Mouse (Mus musculus): ENCODE measurements around the gene Kcnmb2.

Gene Kcnmb2

DNA sequence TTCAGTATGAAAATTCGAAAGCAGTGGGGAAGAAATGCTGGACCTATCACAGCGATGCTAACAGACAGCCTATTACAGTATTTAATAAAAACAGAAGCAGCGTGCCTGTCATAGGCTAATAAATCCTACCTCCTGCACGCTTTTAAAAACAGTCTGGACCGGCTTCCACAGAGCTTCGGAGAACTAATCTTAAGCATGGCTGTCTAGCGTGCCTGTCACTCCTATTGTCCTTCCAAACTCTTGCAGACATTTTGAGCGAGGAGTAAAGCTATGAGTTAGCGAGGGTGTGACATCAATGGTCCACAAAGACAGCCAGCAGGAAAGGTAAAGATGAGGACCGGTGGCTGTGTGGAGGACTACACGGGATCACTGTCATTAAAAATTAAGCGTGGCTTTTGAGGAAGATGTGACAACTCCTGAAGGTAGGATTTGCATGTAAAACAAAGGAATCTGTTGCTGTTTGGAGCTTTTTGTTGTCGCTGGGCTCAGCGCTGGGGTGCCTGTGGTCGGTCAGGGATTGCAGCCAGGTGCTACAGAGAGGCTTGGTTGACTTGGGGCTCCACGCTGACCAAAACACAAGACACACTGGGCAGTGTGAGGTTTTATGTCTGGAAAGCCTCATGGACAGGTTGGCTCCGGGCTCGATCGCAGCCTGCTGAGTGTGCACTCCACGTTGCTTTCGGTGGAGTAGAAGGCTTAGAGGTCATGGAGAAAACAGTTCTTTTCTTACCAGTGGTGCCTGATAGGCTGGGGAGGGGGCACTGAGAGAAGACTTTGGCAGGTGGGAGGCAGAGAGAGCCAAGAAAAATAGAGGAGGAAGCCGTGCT lies at the start of gene Kcnmb2:
Gene Kcnmb2 (plus strand): TSS at position 4 of the 827 bp plus-strand sequence.
- DNase-seq (ENCODE audit: extremely low read depth, low read depth, low spot score) = no peak

GRCm38 (mm10) chr3:31863522-31863921 lies 38.8 kb upstream of the Kcnmb2 start:
- DNase-seq (ENCODE audit: extremely low read depth, low read depth, low spot score) = no peak

DNA sequence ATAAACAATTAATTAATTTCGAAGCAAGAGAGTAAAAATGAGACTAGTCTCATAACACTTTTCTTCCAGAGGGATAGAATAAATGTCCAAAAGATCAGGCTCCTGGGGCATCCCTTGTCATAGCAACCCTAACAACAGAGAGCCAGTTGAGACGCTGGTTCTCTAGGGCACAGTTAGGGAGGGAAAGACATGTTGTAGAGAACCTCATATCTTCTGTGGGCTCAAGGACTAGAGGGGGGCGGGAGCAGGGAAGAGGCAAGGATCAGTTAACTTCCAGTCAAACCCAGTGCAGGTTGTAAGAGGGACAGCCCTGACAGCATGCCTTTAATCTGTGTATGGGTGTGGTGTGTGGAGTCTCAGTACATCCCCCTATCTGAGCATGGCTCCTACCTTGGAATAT lies 38.2 kb upstream of the Kcnmb2 start:
- no peak for DNase-seq (ENCODE audit: extremely low read depth, low read depth, low spot score)

GRCm38 (mm10) chr3:31871461-31871860 lies 30.8 kb upstream of the Kcnmb2 start:
- no peak for DNase-seq (ENCODE audit: extremely low read depth, low read depth, low spot score)

GRCm38 (mm10) chr3:31882621-31883131 lies 19.6 kb upstream of the Kcnmb2 start:
- DNase-seq (ENCODE audit: extremely low read depth, low read depth, low spot score) = no peak

DNA sequence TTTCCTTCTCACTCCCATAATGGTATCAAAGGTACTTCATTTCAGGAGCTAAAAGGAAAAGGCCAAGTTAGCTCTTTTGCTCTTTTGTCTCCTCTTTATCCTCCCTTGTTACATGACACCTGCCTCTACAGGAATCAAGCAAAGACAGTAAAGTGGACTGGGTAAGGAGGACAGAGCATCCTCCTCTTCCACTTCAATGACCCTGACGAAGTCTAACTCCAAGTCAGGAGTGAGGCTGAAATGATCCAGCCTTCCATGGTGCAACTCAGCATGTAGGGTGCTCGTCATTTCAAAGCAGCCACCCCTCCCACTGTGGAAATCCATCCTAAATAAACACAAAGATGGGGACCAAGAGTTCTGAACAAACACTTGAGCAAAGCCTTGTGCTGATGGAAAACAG lies 9.7 kb upstream of the Kcnmb2 start:
- no peak for DNase-seq (ENCODE audit: extremely low read depth, low read depth, low spot score)

DNA sequence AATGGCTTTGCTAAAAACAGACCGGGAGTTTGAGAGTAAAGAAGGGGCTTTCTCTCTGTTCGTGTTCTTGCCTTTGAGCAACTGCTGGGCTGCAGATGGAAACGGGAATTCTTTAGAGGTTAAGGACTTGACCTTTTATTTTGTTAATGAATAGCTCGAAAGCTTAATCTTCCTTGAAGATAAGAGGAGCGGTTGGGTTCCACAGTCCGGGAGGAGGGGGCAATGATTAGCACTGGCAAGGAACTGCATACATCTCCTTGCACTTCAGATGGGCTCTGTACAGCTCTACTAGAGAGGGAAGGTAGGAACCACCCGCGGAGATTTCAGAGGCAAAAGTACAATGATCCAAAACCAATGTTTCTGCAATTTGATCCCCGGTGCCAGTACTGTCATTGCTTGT lies 1.2 kb downstream of the Kcnmb2 start:
- DNase-seq (ENCODE audit: extremely low read depth, low read depth, low spot score) = no peak

GRCm38 (mm10) chr3:31904156-31904555 lies 1.8 kb downstream of the Kcnmb2 start:
- DNase-seq (ENCODE audit: extremely low read depth, low read depth, low spot score) = no peak

GRCm38 (mm10) chr3:31911168-31911567 lies 8.9 kb downstream of the Kcnmb2 start:
- DNase-seq (ENCODE audit: extremely low read depth, low read depth, low spot score) = no peak

DNA sequence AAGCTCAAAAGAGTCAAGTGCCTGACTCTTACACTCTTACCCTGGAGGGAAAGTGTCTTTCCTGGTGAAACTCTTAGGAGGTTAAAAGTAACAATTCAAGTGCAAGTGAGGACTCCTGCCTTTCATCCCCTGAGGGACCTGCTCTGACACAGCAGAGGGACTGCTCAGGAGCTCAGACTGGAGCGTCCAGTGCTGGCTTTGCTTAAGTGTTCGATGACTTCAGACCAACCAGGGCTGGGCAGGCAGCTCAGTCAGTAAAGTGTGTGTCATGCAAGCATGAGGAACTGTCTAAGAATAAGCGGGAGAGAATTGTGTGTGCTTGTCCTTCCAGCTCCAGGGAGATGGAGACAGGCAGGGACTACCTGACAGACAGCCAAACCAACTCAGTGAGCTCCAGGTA lies 9.4 kb downstream of the Kcnmb2 start:
- DNase-seq (ENCODE audit: extremely low read depth, low read depth, low spot score) = no peak

DNA sequence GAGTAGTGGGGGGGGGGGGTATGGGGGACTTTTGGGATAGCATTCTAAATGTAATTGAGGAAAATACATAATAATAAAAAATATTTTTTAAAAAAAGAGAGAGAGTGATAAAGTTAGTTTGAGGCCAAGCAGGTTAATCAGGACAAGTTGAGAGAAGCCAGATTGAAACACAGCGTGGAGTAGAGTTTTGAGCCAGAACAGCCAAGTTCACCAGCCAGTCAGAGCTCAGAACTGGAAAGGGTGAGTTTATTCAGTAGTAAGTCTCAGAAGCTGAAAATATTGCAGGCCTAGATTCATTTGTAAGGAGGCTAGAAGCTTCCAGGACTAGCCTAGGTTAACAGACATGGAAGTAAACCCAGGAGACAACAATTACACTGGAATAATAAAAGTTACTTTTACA lies 26.2 kb downstream of the Kcnmb2 start:
- no peak for DNase-seq (ENCODE audit: extremely low read depth, low read depth, low spot score)

GRCm38 (mm10) chr3:31934704-31935103 lies 32.4 kb downstream of the Kcnmb2 start:
- no peak for DNase-seq (ENCODE audit: extremely low read depth, low read depth, low spot score)

DNA sequence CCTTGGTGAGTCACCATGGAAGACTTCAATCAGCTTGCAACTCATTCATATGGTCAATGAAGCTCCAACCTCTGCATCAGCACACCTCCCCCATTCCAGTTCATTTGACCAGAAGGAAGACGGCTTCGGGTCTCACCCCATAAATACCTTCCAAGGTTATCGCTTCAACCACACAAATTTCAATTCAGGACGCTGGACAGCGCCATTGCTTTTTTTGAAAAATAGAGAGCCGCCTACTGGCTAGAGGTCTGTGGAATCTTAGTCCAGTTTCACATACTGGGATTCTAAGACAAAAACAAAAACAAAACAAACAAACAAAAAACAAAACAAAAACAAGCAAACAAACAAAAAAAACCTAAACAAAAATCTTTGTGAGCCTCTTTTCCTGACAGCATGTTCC lies 39.2 kb downstream of the Kcnmb2 start:
- no peak for DNase-seq (ENCODE audit: extremely low read depth, low read depth, low spot score)

- DNase-seq (ENCODE audit: extremely low read depth, low read depth, low spot score) = no peak
These were observed 51.9 kb downstream of the Kcnmb2 start for GRCm38 (mm10) chr3:31954213-31954612.

- no peak for DNase-seq (ENCODE audit: extremely low read depth, low read depth, low spot score)
These were observed 52.7 kb downstream of the Kcnmb2 start for GRCm38 (mm10) chr3:31955004-31955403.

GRCm38 (mm10) chr3:31959821-31960220 lies 57.5 kb downstream of the Kcnmb2 start:
- no peak for DNase-seq (ENCODE audit: extremely low read depth, low read depth, low spot score)

- DNase-seq (ENCODE audit: extremely low read depth, low read depth, low spot score) = no peak
These were observed 58.9 kb downstream of the Kcnmb2 start for GRCm38 (mm10) chr3:31961175-31961574.

DNA sequence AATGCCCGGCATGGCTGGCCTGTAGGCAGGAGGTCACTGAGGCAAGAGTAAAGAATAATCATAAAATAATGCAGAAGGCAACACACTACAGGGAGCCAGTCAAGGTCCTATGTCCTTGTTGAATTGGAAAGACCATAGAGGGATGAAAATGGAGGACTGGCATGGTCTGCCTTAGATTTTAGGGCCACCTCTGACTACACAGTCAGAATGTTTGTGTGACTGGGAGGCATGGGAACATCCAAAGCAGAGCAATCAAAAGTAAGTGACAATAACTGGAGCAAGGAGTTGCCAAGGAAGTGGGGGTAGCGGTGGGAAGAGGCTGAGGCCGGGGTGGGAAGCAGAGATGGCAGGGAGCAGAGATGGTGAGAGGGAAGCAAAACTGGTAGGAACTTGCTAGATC lies 60.8 kb downstream of the Kcnmb2 start:
- no peak for DNase-seq (ENCODE audit: extremely low read depth, low read depth, low spot score)

- no peak for DNase-seq (ENCODE audit: extremely low read depth, low read depth, low spot score)
These were observed 77.4 kb downstream of the Kcnmb2 start for GRCm38 (mm10) chr3:31979661-31980060.

DNA sequence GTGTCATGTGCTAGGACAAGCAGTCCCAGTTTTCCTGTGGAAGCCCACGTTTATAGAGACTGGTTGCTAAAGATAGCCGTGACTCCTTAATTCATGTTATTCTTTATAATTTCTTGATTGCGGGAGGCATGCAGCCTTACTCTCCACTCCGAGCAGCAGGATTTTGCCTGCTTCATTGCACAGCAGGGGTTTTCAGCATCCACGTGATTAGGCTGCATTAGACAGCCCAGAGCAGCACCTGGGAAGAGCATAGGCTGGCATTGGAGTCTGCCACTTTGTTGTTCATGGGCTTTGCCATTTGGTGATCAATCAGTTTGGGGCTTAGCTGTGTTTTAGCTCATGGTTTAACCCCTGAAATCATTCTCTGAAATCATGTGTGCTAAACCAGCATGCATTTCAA lies 80.1 kb downstream of the Kcnmb2 start:
- DNase-seq (ENCODE audit: extremely low read depth, low read depth, low spot score) = no peak

GRCm38 (mm10) chr3:31985103-31985502 lies 82.8 kb downstream of the Kcnmb2 start:
- no peak for DNase-seq (ENCODE audit: extremely low read depth, low read depth, low spot score)

DNA sequence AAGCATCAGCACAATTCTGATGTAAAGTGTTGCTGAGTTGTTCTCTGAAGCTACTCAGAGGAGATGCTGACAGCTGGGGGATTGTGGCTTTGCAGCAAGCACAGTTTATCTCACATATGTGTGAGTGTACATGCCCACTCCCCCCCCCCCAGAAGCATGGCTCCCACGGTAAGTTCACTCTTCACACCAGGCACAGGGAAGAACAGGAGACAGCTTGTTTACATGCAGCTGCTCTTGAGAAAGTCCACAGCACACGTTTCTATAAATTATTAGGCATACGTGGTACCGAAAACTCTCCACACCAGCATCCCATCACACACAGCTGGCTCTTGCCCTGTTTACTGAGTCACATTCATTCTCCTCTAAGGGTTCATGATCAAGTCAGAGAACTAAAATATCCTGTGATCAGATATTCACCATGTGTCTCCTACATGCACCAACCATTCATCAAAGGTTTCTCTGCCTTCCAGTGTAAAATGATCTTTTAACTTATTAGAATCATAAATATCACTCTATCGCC lies 89.3 kb downstream of the Kcnmb2 start:
- DNase-seq (ENCODE audit: extremely low read depth, low read depth, low spot score) = no peak

DNA sequence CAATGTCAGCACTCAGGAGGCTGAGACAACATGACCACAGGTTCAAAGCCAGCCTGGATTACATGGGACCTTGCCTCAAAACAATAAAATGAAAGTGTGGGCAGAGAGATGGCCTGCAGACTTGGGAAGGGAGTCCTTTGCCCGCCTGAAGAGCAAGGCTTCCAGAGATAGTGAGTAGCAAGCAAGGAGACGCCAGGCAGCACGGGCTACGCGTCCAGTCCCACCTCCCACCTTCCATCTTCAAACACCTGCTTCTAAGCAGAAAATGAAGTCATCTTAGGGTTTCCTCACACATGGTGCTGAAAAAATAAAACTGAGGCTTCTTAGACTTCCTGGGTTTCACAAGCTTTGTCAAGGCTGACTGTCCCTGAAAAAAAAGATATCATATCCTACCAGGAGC lies 109.3 kb downstream of the Kcnmb2 start:
- no peak for DNase-seq (ENCODE audit: extremely low read depth, low read depth, low spot score)

Measured in fat pad, adult 2 months (tissue).